Mouse (Mus musculus): Measurements from ENCODE around the gene Ptger4. TPM values are rescaled to one million over a fixed set of nuclear protein-coding genes. Genes with fewer than 3 reads are reported as not detected.

Ptger4 gene
- 0.97 and 1.0 TPM in 2 replicates for polyA plus RNA-seq (2014; fragmentation: Nextera tagmentation; extraction: Ambion mirVana)

DNA sequence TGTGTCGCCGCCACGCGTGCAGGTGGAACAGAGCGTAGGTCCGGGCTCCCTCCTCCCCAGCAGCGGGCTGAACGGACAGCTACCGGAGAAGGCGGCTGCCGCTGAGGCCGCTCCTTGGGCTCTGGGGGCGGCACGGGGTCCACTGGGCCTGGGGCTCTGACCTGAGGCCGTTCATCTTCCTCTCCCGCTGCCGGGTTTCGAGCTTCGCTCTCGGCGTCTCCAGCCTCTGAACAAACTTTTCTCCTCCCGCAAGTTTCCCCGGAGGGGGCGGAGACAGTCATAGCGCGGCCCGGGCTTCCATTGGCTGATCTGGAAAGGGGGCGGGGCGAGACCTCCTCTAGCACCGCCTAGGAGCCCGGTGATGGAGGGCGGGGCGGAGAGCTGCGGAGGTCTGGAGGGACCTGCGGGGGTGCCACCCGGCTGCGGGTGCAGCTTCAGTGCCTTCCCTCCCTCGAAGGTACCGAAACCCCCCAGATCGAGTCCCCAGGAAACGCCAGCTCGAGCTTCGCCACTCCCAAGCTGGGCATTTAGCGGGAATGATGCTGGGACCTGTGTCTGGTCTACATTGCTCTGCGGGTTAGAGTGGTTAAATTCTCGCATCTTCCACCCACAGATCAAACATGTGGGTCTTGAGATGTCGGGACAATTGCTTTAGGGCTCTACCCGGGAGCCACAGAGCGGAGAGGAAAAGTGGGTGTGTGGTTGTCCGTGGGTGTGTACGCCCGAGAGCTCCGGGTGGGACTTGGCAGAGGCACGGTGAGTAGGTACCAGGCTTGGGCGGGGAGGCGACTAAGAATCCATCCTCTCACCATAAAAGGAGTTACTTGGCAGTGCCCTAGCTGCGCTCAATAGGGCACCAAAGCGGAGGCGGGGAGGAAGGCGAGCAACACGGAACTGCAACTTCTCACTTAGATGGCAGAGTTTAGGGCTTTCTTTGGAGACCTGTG, at the start of gene Ptger4:
TSS of gene Ptger4 (minus strand) at position 229 of the 947 bp plus-strand sequence.
- DNase-seq (ENCODE audit: low spot score) (peak; percentile 91), ATAC-seq (ENCODE audit: low FRiP score) (peak; percentile 97)
- Histone ChIP-seq H3K4me3 (ENCODE audit: low read depth, low read length) (peak within 1 kb of the TSS; percentile 47), H3K27me3 (ENCODE audit: control insufficient read depth, insufficient read depth, low read length) (peaks cover 33% of the 10 kb centered on the region), H3K9me3 (ENCODE audit: control insufficient read depth, low read length) (no peaks in the 10 kb centered on the region), H3K4me2 (replicated peaks; ENCODE audit: low read depth, low read length) (peak within 1 kb of the TSS; percentile 93), H3K36me3 (ENCODE audit: control insufficient read depth, insufficient read depth, low read length) (no peaks in the 10 kb centered on the region), H3K27ac (ENCODE audit: low read depth, low read length) (no peak within 1 kb of the TSS), H3K4me1 (replicated peaks; ENCODE audit: control insufficient read depth, insufficient read depth, low read length) (peaks cover 9% of the 10 kb centered on the region), H3K9ac (ENCODE audit: low read depth, low read length) (no peak within 1 kb of the TSS)
- WGBS = under 1% methylated on average over 60 of the region's 61 CpGs

DNA sequence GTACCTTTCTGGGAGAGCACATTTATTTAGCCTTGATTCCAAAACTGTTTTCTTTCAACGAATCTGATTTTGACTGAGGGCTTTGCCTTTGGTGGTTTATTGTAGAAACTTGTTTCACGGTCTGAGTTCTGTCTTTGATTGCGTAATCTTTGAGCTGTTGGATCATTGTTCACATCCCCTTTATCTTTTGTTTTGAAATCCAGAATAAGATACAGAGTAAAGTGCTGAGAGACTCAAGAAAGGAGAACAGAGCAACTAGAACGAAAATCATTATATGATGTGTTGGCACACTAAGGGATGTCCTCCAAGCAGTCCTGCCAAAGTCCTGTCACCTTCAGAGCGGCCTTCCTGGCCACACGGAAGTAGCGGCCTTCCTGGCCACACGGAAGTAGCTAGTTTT, 44.4 kb upstream of the Ptger4 start:
- ATAC-seq (ENCODE audit: low FRiP score) (no peak), DNase-seq (ENCODE audit: low spot score) (no peak)
- WGBS = 88% methylated on average over 8 of the region's 8 CpGs
- Histone ChIP-seq H3K36me3 (ENCODE audit: control insufficient read depth, insufficient read depth, low read length) (no peaks in the 10 kb centered on the region), H3K4me3 (ENCODE audit: low read depth, low read length) (no peak overlapping the region), H3K27me3 (ENCODE audit: control insufficient read depth, insufficient read depth, low read length) (no peaks in the 10 kb centered on the region), H3K27ac (ENCODE audit: low read depth, low read length) (no peak overlapping the region), H3K4me1 (replicated peaks; ENCODE audit: control insufficient read depth, insufficient read depth, low read length) (no peaks in the 10 kb centered on the region), H3K9me3 (ENCODE audit: control insufficient read depth, low read length) (no peaks in the 10 kb centered on the region), H3K9ac (ENCODE audit: low read depth, low read length) (no peak overlapping the region), H3K4me2 (replicated peaks; ENCODE audit: low read depth, low read length) (no peak overlapping the region)

DNA sequence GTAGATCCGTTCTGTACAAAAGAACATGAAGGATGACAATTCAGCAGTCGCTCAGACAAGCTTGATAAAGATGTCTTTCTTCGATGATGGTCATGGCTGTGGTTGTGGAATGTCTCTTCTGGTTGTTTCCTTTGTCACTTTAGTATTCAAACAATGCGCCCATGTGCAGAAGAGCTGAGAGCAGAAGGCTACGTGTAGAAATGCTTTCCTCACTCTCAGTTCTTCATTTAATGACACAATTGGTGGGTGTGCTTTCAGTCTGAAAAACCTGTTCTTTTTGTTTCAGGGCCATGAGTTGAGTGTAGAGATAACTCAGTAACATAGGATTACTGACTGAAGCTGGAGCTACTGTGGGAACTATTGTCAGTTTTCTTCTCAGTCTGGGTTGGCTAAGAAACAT, 43.1 kb upstream of the Ptger4 start:
- ATAC-seq (ENCODE audit: low FRiP score) = no peak
- no peaks in the 10 kb centered on the region for H3K4me1 ChIP-seq (replicated peaks; ENCODE audit: control insufficient read depth, insufficient read depth, low read length)
- no peak overlapping the region for H3K9ac ChIP-seq (ENCODE audit: low read depth, low read length)
- no peaks in the 10 kb centered on the region for H3K9me3 ChIP-seq (ENCODE audit: control insufficient read depth, low read length)
- H3K4me2 ChIP-seq (replicated peaks; ENCODE audit: low read depth, low read length) = no peak overlapping the region
- no peaks in the 10 kb centered on the region for H3K36me3 ChIP-seq (ENCODE audit: control insufficient read depth, insufficient read depth, low read length)
- 82% methylated on average over 5 of the region's 5 CpGs for whole genome bisulfite sequencing
- H3K4me3 ChIP-seq (ENCODE audit: low read depth, low read length) = no peak overlapping the region
- H3K27ac ChIP-seq (ENCODE audit: low read depth, low read length) = no peak overlapping the region
- H3K27me3 ChIP-seq (ENCODE audit: control insufficient read depth, insufficient read depth, low read length) = no peaks in the 10 kb centered on the region
- no peak for DNase-seq (ENCODE audit: low spot score)

DNA sequence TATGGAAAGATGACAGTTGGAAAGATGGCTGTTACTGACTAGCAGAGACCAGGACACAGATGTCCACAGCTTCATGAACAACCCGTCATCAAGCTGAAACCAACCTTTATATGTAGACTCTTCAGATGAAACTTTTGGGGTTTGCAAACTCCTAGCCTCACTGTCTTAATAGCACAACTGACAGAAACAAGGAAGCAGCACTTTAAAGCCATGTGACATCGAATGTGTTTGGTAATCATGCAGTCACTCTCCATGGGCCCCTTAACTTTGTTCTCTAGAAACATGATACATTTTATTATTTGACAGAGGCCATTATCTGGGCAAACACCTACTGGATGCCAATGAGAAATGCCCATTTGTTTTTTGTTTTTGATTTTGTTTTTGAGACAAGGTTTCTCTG, 37.3 kb upstream of the Ptger4 start:
- Histone ChIP-seq H3K9ac (ENCODE audit: low read depth, low read length) (no peak overlapping the region), H3K27me3 (ENCODE audit: control insufficient read depth, insufficient read depth, low read length) (no peaks in the 10 kb centered on the region), H3K4me2 (replicated peaks; ENCODE audit: low read depth, low read length) (no peak overlapping the region), H3K36me3 (ENCODE audit: control insufficient read depth, insufficient read depth, low read length) (no peaks in the 10 kb centered on the region), H3K9me3 (ENCODE audit: control insufficient read depth, low read length) (no peaks in the 10 kb centered on the region), H3K27ac (ENCODE audit: low read depth, low read length) (no peak overlapping the region), H3K4me3 (ENCODE audit: low read depth, low read length) (no peak overlapping the region), H3K4me1 (replicated peaks; ENCODE audit: control insufficient read depth, insufficient read depth, low read length) (no peaks in the 10 kb centered on the region)
- ATAC-seq (ENCODE audit: low FRiP score) = no peak
- no peak for DNase-seq (ENCODE audit: low spot score)
- WGBS = 92% methylated on average over 2 of the region's 2 CpGs

DNA sequence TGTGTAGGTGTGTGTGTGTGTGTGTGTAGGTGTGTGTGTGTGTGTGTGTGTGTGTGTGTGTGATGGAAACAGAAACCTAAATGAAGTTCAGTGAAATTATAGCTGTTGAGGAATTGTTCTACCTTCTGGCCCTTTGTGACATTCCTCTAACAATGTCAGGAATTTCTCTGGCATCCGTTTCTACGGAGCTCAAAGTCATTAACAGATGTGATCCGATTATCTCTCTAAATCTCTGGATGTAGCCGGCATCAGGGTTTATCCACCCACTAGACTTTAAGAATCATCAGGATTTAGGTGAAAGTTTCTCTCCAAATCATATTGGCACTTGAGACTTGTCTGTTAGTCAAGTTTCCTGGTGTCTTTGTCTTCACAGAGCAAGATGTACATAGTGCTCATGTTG, 35.8 kb upstream of the Ptger4 start:
- WGBS = 80% methylated on average over 4 of the region's 4 CpGs
- DNase-seq (ENCODE audit: low spot score) (no peak), ATAC-seq (ENCODE audit: low FRiP score) (no peak)
- Histone ChIP-seq H3K9me3 (ENCODE audit: control insufficient read depth, low read length) (no peaks in the 10 kb centered on the region), H3K27me3 (ENCODE audit: control insufficient read depth, insufficient read depth, low read length) (no peaks in the 10 kb centered on the region), H3K27ac (ENCODE audit: low read depth, low read length) (no peak overlapping the region), H3K4me2 (replicated peaks; ENCODE audit: low read depth, low read length) (no peak overlapping the region), H3K9ac (ENCODE audit: low read depth, low read length) (no peak overlapping the region), H3K4me1 (replicated peaks; ENCODE audit: control insufficient read depth, insufficient read depth, low read length) (no peaks in the 10 kb centered on the region), H3K36me3 (ENCODE audit: control insufficient read depth, insufficient read depth, low read length) (no peaks in the 10 kb centered on the region), H3K4me3 (ENCODE audit: low read depth, low read length) (no peak overlapping the region)

DNA sequence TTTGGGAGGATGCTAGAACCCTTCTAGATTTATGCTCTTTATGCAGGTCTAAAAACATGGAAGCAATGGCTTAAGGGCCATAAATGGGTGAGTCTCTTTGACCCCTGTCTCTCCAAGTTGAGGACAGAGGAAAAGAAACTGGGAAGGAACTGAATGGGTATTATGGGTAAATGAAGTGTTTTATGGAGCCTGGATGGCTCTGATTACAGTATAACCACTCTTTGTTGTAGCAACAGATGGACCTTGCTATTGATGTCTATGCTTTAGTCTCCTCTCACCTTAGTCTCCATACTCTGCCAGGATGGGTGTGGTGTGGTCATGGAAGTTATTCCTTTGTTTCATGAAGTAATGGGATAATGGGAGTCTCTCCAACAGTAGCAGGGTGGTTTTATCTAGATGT, 34.5 kb upstream of the Ptger4 start:
- no peaks in the 10 kb centered on the region for H3K27me3 ChIP-seq (ENCODE audit: control insufficient read depth, insufficient read depth, low read length)

DNA sequence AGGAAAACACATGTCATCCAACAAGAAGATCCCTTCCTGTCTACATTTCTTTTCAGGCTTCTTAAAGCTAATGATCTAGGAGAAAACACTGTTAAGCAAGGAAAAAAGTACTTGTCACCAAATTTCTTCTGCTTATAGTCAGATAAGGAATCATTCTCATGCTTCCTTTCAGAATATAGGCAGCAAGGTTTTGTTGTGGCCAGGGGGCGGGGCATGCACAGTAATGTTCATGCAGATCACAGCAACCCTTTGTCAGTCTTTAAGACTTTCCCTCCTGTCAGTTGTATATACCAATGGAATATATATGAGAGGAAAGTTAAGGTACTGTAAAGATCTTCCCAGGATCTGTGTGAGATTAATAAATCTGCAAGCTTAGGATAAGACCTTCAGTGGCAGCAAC, 30.0 kb upstream of the Ptger4 start:
- no peak for DNase-seq (ENCODE audit: low spot score)

More for the DNA sequence above, 34.5 kb upstream of the Ptger4 start:
- Histone ChIP-seq H3K36me3 (ENCODE audit: control insufficient read depth, insufficient read depth, low read length) (no peaks in the 10 kb centered on the region), H3K27ac (ENCODE audit: low read depth, low read length) (no peak overlapping the region), H3K9me3 (ENCODE audit: control insufficient read depth, low read length) (no peaks in the 10 kb centered on the region), H3K4me1 (replicated peaks; ENCODE audit: control insufficient read depth, insufficient read depth, low read length) (no peaks in the 10 kb centered on the region), H3K9ac (ENCODE audit: low read depth, low read length) (no peak overlapping the region), H3K4me3 (ENCODE audit: low read depth, low read length) (no peak overlapping the region), H3K4me2 (replicated peaks; ENCODE audit: low read depth, low read length) (no peak overlapping the region)
- no peak for DNase-seq (ENCODE audit: low spot score)
- no peak for ATAC-seq (ENCODE audit: low FRiP score)

DNA sequence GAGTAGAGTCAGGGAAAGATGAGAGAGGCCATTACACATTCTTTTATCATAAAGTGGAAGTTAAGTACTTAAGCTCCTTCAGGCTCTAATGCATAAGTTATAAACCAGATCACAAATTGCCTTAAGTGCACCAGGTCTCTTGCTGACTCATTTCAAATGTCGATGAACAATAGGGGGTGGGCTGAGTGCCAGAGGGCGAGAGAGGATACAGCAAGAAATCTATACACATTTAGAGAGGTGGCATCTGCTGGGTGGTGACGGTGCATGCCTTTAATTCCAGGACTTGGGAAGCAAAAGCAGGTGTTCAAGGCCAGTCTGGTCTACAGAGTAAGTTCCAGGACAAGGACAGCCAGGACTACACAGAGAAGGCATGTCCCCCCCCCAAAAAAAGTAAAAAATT, 22.1 kb upstream of the Ptger4 start:
- DNase-seq (ENCODE audit: low spot score) (no peak), ATAC-seq (ENCODE audit: low FRiP score) (no peak)
- no peaks in the 10 kb centered on the region for H3K27me3 ChIP-seq (ENCODE audit: control insufficient read depth, insufficient read depth, low read length)
- H3K36me3 ChIP-seq (ENCODE audit: control insufficient read depth, insufficient read depth, low read length) = no peaks in the 10 kb centered on the region
- no peak overlapping the region for H3K4me3 ChIP-seq (ENCODE audit: low read depth, low read length)
- WGBS = 85% methylated on average over 3 of the region's 3 CpGs
- no peaks in the 10 kb centered on the region for H3K9me3 ChIP-seq (ENCODE audit: control insufficient read depth, low read length)
- H3K4me1 ChIP-seq (replicated peaks; ENCODE audit: control insufficient read depth, insufficient read depth, low read length) = no peaks in the 10 kb centered on the region
- H3K4me2 ChIP-seq (replicated peaks; ENCODE audit: low read depth, low read length) = no peak overlapping the region
- H3K9ac ChIP-seq (ENCODE audit: low read depth, low read length) = no peak overlapping the region
- no peak overlapping the region for H3K27ac ChIP-seq (ENCODE audit: low read depth, low read length)

More for the DNA sequence above, 30.0 kb upstream of the Ptger4 start:
- Histone ChIP-seq H3K36me3 (ENCODE audit: control insufficient read depth, insufficient read depth, low read length) (no peaks in the 10 kb centered on the region), H3K4me1 (replicated peaks; ENCODE audit: control insufficient read depth, insufficient read depth, low read length) (no peaks in the 10 kb centered on the region), H3K9ac (ENCODE audit: low read depth, low read length) (no peak overlapping the region), H3K27ac (ENCODE audit: low read depth, low read length) (no peak overlapping the region), H3K27me3 (ENCODE audit: control insufficient read depth, insufficient read depth, low read length) (no peaks in the 10 kb centered on the region), H3K4me2 (replicated peaks; ENCODE audit: low read depth, low read length) (no peak overlapping the region), H3K9me3 (ENCODE audit: control insufficient read depth, low read length) (no peaks in the 10 kb centered on the region), H3K4me3 (ENCODE audit: low read depth, low read length) (no peak overlapping the region)
- ATAC-seq (ENCODE audit: low FRiP score) = no peak
- WGBS = 98% methylated on average over 1 of the region's 1 CpGs

DNA sequence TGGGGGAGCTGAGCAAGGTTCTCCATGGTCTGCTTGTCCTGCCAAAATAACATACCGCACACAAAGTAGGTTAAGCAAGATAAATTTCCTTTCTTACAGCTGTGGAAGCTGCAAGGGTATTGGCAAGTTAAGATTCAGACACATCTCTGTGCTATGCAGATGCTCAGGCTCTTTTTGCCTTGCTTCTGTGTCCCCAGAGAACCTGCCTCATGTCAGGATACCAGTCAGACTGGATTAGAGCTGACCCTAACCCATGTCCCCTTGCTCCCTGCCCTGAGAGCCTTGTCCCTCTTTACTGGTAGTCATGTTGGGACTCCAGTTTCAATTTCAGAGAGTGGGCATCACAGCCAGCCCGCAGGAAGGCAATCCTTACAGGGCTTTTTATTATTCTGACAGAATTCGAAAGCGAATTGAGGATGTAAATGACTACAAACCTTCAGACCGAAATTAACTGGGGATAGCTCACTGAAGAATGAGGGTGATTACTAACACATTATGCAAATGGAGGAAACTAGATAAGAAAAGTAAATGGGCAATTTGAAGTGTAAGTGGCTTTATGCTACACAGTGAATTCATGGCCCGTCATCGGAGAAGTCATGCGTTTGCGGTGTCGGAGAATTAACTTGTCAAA, 19.0 kb upstream of the Ptger4 start:
- no peak for DNase-seq (ENCODE audit: low spot score)

More for the DNA sequence above, 19.0 kb upstream of the Ptger4 start:
- no peaks in the 10 kb centered on the region for H3K4me1 ChIP-seq (replicated peaks; ENCODE audit: control insufficient read depth, insufficient read depth, low read length)
- no peaks in the 10 kb centered on the region for H3K9me3 ChIP-seq (ENCODE audit: control insufficient read depth, low read length)
- no peak for ATAC-seq (ENCODE audit: low FRiP score)
- no peaks in the 10 kb centered on the region for H3K27me3 ChIP-seq (ENCODE audit: control insufficient read depth, insufficient read depth, low read length)
- H3K4me3 ChIP-seq (ENCODE audit: low read depth, low read length) = no peak overlapping the region
- no peak overlapping the region for H3K27ac ChIP-seq (ENCODE audit: low read depth, low read length)
- no peaks in the 10 kb centered on the region for H3K36me3 ChIP-seq (ENCODE audit: control insufficient read depth, insufficient read depth, low read length)
- no peak overlapping the region for H3K4me2 ChIP-seq (replicated peaks; ENCODE audit: low read depth, low read length)
- H3K9ac ChIP-seq (ENCODE audit: low read depth, low read length) = no peak overlapping the region
- WGBS = 82% methylated on average over 10 of the region's 10 CpGs

Measured in hindbrain, embryonic 11.5 days (tissue).